Mouse (Mus musculus): ENCODE results near the gene Adarb2.
A peak's percentile ranks its signal among the peaks of the same experiment; 100 is the strongest.
"Not testable (repeated sequence)": the region's sequence is repeated elsewhere in the genome, so short reads cannot be mapped to it uniquely, and the experiment has no call there.

The Adarb2 gene

DNA sequence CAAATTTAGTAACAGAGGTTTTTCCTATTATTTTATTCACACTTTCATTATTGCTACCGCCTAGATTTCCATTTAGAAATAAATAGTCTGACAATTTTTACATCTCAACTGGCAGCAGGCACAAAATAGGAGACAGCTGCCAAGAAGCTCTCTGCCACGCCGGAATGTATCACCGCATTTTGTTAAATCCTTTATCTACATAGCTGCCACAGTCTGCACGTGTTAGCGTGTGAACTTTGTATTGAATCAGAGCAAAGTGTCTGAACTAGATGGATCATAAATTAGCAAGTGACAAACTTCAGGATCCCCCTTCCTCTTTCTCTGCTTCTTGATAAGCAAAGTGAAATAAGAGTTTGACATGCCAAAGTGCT, 395.0 kb downstream of the Adarb2 start:
- DNase-seq: no peak

DNA sequence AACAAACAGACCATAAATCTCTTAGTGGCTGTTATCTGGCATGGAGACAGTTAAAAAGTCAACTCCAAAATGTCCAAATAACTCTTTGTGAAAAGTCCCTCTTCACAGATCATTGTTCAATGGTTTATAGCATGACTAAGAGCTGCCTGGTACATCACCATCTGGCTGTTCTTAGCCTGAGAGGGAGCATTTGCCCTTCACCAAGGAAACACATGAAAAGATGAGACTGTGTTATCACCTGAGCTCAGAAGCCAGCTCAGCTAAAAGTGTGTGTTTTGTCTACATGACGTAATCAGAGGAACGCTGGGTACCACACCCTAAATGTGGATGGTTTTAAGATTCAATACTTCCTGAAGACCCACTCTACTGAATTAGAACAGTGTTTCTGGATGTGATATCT, 403.0 kb downstream of the Adarb2 start:
- no peak for DNase-seq

- DNase-seq: no peak
Measured at GRCm38 (mm10) chr13:8608040-8608439, 405.4 kb downstream of the Adarb2 start.

GRCm38 (mm10) chr13:8608918-8609317, 406.3 kb downstream of the Adarb2 start:
- not testable (repeated sequence) for DNase-seq

- DNase-seq: no peak
Measured at GRCm38 (mm10) chr13:8610956-8611355, 408.3 kb downstream of the Adarb2 start.

DNA sequence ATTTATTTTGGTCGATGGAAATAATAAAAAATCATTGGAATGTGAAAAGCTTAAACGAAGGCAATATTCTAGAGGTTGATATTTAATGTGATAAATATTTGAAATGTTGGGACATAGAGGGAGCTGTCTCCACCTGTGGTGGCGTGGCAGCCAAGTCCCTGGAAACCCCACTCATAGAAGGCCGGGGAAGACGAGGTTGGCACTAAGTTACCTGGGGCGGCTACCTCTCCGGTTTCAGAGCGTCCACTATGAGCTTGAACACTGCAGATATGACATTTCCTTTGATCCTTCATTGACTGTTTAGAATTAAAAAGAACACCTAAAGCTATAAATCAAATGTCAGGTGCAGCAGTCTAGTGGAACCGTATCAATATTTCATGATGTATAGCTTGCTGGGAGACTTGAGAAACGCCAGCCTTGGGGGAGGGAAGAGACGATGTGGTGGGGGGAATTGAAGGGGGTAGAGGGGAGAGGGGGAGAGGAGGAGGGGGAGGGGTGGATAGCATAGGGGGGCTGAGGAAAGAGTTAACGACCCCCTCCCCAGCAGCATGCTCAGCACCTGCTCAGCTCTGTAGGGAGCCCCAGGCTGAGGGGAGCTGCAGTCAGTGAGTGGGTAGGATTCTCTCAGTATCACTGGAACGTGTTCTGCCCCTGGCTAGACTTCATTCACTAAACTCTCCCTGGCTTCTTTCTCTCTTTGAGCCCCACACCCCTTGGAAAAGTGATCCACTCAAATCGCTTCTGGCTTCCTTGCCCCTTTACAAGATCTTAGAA, 410.1 kb downstream of the Adarb2 start:
- no peak for DNase-seq

GRCm38 (mm10) chr13:8616685-8617084, 414.0 kb downstream of the Adarb2 start:
- no peak for DNase-seq

DNA sequence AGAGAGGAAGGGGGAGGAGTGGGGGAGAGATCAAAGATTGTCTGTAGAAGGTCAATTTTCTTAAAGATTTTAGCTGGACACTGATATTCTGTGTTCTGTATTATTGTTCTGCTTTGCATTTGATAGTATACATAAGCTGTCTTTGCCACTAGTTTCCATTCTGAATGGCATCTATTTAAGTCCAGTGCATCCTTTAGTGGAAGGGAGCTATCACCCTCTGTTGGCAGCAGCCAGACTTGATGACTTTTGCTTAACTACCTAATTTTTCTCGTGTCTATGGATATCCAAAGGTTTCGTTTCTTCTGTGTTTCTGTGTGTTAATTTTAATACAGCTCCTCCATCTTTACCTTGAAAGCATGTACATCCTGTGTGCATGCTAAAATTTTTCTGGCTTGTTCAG, 419.6 kb downstream of the Adarb2 start:
- no peak for DNase-seq

DNA sequence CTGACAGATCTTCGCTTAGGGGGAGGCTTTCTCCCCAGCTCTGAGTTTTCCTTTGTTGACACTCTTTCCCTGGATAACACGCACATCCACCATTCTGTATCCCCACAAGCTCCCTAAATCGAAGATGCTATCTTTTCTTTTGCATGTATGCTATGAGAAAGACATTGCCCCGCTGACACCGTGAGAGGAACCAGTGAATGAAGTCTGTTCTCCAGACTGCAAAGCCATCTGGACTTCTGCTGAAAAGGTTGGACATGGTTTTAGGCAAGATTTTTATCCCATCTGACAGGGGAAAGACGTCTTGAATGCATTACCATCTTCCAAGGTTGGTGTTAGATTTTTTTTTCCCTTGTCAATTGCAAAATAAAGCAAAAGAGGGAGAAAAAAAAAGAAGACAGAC, 426.9 kb downstream of the Adarb2 start:
- DNase-seq: no peak

- DNase-seq: no peak
Measured at GRCm38 (mm10) chr13:8631618-8632017, 429.0 kb downstream of the Adarb2 start.

DNA sequence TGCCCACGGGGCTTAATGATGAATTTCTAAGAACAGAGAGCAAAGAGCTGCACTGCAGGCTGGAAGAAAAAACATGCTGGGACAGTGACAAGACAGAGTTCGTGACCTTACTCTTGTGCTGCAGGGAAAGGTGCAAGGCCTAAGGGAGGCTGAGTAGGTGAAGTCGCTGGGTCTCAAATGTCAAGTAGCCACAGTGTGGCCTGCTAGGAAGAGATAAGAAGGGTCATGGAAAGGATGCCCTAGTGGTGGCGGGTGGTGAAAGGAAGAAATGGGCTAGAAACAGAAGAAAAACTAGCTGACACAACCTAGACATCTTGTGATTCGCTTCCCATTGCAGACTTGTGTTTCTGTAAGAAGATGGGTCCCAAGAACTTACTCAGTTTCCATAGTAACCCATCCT, 429.4 kb downstream of the Adarb2 start:
- DNase-seq: no peak

- DNase-seq: peak in 1 of 2 experiments; percentile 12
Measured at GRCm38 (mm10) chr13:8633385-8634337, 431.0 kb downstream of the Adarb2 start.

DNA sequence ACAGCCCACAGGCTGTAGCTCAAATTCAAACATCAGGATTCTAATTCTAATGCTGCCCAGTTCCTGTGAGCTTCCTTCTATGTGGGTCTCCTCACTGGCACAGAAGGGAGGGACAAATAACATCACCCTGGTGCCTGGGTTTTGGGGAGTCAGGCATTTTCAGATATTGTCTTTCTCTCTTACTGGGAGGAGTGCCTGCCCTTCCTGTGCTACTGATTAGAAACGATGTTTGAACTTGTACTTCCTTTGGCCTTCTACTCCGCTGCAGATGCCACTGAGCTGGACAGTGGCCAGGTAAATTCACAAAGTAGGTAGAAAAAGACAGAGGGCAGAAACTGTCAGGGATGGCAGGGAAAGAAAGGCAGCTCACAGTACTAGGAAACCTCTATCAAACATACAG, 439.4 kb downstream of the Adarb2 start:
- DNase-seq: peak in 1 of 2 experiments; percentile 1

DNA sequence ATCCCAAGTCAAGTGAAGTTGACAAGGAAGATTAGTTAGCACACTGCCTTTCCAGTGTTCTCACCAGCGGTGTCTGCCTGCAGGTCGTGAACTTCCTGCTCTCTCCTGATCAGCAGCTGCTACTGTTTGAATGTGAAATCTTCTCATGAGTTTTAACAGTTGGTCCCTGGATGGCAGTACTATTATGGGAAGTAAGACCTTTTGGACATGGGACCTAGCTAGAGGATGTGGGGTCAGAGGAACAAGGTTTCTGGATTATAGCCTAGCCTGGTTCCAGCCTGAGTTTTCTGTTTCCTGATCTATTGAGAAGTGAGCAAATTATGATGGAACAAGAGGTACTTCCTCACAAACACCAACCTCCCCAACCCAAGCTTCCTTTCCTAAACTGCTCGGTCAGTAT, 441.3 kb downstream of the Adarb2 start:
- no peak for DNase-seq

DNA sequence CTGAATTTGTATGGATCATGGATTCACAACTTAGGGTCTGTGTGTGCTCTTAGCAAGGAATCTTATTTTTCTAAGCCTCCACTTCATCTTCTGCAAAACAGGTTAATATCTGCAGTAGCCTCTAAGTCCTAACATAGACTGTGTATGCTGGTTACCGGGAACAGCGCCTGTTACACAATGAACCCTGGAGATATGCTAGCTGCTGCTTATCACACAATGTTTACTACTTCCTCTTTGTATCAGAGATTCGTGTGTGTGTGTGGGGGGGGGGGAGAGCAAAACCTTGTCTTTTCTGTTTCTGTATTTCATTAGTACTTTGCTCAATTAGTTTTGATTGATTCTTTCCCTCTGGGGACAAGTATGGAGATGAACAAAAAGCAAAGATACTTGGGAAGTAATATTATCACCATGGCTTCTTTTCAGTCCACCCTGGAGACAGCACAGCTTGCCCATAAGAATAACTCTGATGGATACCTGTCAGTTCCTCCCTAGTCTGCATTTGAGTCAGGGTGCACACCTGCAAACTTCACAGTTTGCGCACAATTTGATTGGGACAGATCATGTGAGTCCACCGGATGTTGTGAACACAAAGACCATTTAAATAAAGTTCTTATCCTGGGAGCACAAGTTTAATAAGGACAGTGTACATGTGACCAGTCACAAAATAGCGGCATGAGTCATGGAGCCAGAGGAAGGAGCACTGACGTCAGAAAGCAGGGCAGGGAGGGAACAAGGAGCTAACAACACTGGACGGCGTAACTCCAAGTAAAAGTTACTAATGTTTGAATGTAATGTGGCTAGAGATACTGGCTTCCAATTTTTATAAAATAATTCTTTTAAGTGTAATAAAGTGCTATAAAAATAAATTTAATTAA, 442.4 kb downstream of the Adarb2 start:
- peak; percentile 15 to 43 for DNase-seq

DNA sequence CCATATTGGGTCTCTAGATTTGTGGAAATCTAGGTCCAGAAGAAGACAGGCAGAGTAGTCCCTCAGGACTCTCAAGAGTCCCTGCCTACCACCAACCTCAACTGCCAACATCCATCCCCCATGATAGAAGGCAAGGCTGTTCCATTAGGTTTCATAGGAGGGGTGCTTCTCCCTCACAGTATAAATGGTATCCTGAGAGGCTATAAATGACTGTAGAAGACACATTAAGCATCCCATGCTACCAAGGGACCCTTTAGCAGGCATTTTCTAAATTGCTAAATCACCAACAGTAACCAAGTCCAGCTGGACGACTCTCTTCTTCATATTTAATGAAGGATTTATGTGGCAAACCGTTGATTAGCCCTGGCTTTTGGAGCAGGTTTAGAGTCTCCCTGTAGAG, 446.6 kb downstream of the Adarb2 start:
- no peak for DNase-seq

- DNase-seq: no peak
Measured at GRCm38 (mm10) chr13:8664615-8665240, 462.1 kb downstream of the Adarb2 start.

DNA sequence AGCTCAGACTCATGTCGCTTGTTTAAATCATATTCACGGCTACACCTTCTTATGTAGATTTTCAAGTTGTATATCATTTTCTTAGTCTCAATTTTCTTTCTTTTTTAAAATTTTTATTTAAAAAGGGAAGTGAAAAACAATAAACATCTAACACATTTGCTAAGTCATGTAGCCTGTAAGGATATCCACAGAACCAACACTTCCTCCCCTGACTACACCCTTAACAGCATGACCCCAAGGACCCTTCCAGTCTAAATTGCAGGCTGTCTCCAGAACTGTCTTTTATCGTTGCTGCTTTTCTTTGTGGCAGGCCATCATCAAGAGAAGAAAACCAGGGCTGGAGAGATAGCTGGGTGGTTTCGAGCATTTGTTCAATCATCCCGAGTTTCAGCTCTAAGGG, 474.5 kb downstream of the Adarb2 start:
- no peak for DNase-seq

DNA sequence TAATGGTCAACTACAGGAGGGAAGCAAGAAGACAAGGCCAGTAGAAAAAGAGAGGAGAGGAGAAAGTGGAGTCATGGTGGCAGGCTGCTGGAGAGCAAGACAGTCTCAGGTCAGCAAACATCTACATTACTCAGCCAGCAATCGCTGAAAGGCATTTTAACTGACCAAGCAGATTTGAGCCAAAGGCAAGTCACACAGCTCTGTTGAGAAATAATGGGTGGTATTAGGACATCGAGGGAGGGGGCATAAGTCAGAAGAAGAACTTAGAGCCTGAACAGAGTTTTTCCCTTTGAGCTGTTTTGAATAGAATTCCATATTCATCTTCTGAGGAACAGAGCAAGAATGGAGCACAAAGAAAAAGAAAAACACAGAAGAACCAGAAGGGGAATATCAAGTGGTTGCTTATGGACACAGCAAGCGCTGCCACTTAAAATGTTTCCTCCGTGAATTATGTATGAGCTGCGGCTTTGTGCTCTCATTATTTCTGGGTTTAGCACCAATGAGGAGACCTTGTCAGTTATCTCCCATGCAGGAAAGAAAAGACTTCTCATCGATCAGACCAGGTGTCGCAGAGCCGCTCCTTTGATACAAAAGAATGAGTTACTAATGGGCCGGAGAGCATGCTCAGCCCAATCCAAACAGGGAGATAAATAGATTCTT, 477.9 kb downstream of the Adarb2 start:
- no peak for DNase-seq

DNA sequence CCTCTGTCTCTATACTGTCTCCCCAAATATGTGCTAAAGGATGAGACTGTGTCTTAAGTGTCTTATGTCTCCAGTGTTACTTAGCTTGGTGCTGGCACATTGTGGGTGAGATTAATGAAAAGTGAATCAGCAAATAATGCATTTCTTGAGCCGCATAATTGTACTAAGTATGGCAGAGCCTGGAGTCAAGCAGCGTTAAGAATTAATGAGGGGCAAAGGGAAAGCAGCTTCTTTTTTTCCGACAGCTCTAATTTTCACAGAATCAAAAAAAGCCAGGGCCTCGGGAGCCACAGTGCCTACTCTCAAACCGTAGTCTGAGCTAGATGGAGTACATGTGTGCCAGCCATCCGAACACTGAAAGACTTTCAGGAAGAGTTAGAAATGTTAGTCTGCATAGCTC, 488.8 kb downstream of the Adarb2 start:
- no peak for DNase-seq

- DNase-seq: no peak
Measured at GRCm38 (mm10) chr13:8692787-8693186, 490.1 kb downstream of the Adarb2 start.

DNA sequence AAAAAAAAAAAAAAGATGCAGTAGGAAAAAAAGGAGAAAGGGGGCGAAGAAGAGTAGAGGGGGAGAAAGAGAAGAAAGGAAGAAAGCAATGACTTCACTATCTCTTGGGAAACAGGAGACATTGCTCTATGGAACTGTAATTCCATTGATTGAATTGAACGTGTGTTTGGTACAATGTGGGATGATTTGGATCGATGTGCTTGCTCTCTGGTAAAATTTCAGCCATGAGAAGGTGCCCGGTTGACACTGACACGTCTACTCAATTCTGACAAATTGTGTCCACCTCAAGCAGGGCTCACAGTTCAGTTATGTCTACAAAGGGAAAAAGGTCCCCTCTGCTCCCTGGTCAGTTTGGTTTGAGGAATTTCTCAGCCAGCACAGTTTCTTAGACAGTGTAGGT, 495.8 kb downstream of the Adarb2 start:
- DNase-seq: no peak

Data from lung, adult 18-20 months (tissue).